Mouse (Mus musculus) lung, postnatal 0 days (tissue): ENCODE measurements at regions not wholly inside any gene's neighbourhood (a gene's known extent, or its start where the extent isn't known, plus 50 kb on each side); places are given as distances from the start of the nearest gene placed in this dataset.

Experiments
- CTCF ChIP-seq: IDR thresholded peaks from 2 replicates; pipeline ENCODE4 v1.5.1; 2016; ENCODE audit warnings: antibody characterized with exemption, mild to moderate bottlenecking
- EP300 ChIP-seq: IDR thresholded peaks from 2 replicates; pipeline ENCODE4 v1.6.1; 2016; ENCODE audit warnings: antibody characterized with exemption, mild to moderate bottlenecking, control low read depth

DNA sequence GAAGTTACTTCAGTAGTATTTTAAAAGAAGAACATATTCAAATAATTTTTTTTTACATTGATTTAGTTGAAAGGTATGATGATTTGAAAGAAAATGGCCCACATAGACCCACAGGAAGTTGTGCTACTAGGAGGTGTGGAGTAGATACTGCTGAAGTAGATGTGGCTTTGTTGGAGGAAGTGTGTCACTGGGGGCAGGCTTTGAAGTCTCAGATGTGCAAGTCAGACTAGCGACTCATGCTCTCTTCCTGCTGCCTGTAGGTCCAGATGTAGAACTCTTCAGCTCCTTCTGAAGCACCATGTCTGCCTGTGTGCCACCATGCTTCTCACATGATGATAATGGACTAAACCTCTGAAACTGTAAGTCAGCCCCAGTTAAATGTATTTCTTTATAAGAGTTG is 452.0 kb downstream of the Gtdc1 start:
- no peak for TF ChIP-seq CTCF
- TF ChIP-seq EP300 = no peak
